Mouse (Mus musculus) urinary bladder, postnatal 14 days (tissue): ENCODE results near the gene Ahcyl2.
"Not testable (repeated sequence)": the region's sequence is repeated elsewhere in the genome, so short reads cannot be mapped to it uniquely, and the experiment has no call there.

Experiments
- DNase-seq: peaks from one replicate; pipeline ENCODE4 v3.0.0; 2021; ENCODE audit warnings: low spot score

Gene Ahcyl2

GRCm38 (mm10) chr6:29767813-29768660 lies at the start of gene Ahcyl2:
TSS of gene Ahcyl2 (plus strand) at chr6:29768011.
- peak; percentile 97 for DNase-seq

GRCm38 (mm10) chr6:29718894-29719329 lies 48.9 kb upstream of the Ahcyl2 start:
- DNase-seq: peak; percentile 67

GRCm38 (mm10) chr6:29721890-29722289 lies 45.9 kb upstream of the Ahcyl2 start:
- DNase-seq: no peak

GRCm38 (mm10) chr6:29726576-29727200 lies 41.1 kb upstream of the Ahcyl2 start:
- peak; percentile 22 for DNase-seq

GRCm38 (mm10) chr6:29728035-29728434 lies 39.8 kb upstream of the Ahcyl2 start:
- no peak for DNase-seq

GRCm38 (mm10) chr6:29729491-29729890 lies 38.3 kb upstream of the Ahcyl2 start:
- DNase-seq: no peak

GRCm38 (mm10) chr6:29735336-29735688 lies 32.5 kb upstream of the Ahcyl2 start, which contains the start of gene Smo:
TSS of gene Smo (plus strand) at chr6:29735503.
- DNase-seq: peak; percentile 84

- DNase-seq: peak; percentile 66
These were observed 31.9 kb upstream of the Ahcyl2 start for GRCm38 (mm10) chr6:29735689-29736451.

- DNase-seq: no peak
These were observed 31.0 kb upstream of the Ahcyl2 start for GRCm38 (mm10) chr6:29736610-29737458.

- no peak for DNase-seq
These were observed 16.2 kb upstream of the Ahcyl2 start for GRCm38 (mm10) chr6:29751466-29752152.

- no peak for DNase-seq
These were observed 14.5 kb upstream of the Ahcyl2 start for GRCm38 (mm10) chr6:29753336-29753735.

- DNase-seq: no peak
These were observed 11.8 kb upstream of the Ahcyl2 start for GRCm38 (mm10) chr6:29756001-29756400.

GRCm38 (mm10) chr6:29756476-29756875 lies 11.3 kb upstream of the Ahcyl2 start:
- no peak for DNase-seq

GRCm38 (mm10) chr6:29758417-29758816 lies 9.4 kb upstream of the Ahcyl2 start:
- DNase-seq: peak; percentile 74

- no peak for DNase-seq
These were observed 8.7 kb upstream of the Ahcyl2 start for GRCm38 (mm10) chr6:29759012-29759679.

- DNase-seq: not testable (repeated sequence)
These were observed 7.4 kb upstream of the Ahcyl2 start for GRCm38 (mm10) chr6:29760397-29760796.

- no peak for DNase-seq
These were observed 6.5 kb upstream of the Ahcyl2 start for GRCm38 (mm10) chr6:29761282-29761681.

GRCm38 (mm10) chr6:29762524-29762923 lies 5.3 kb upstream of the Ahcyl2 start:
- DNase-seq: no peak

- DNase-seq: no peak
These were observed 937 bp upstream of the Ahcyl2 start for GRCm38 (mm10) chr6:29766874-29767273.

- DNase-seq: peak; percentile 36
These were observed 1.1 kb downstream of the Ahcyl2 start for GRCm38 (mm10) chr6:29768791-29769441.
